Mouse (Mus musculus) bone marrow, adult 2 months (tissue): ENCODE results near the gene Hes5.

Source experiments
- CTCF ChIP-seq: fragments of 200-500 bp; IDR thresholded peaks from 2 replicates; pipeline ENCODE4 v1.5.1; 2011; ENCODE audit warnings: low read length, control low read depth; ENCODE audit not compliant: control insufficient read depth, insufficient read depth
- POLR2A ChIP-seq: fragments of 200-500 bp; IDR thresholded peaks from 2 replicates; pipeline ENCODE4 v1.6.1; 2011; ENCODE audit warnings: low read depth, mild to moderate bottlenecking, control low read depth, low read length, borderline replicate concordance; ENCODE audit not compliant: control insufficient read depth

- TF ChIP-seq POLR2A (no peak), CTCF (no peak)
Measured at GRCm38 (mm10) chr4:154937746-154938145, 23.0 kb upstream of the Hes5 start.
